Mouse (Mus musculus) inflammation-experienced regulatory T-cells (primary cell): ENCODE measurements around the gene Eif2ak3. TPM values are rescaled to one million over a fixed set of nuclear protein-coding genes. Genes with fewer than 3 reads are reported as not detected.

Experiments used
- polyA plus RNA-seq, 2 experiments: library from polyadenylated mRNA; unstranded; fragments of 100-300 nt; shearing (Covaris generic); gene quantifications; one replicate each; pipeline ENCODE4 v1.2.1; 2017

Eif2ak3 gene
- 1 to 10 TPM; 7.0 to 9.9 TPM for polyA plus RNA-seq

GRCm38 (mm10) chr6:70844002-70844804 lies at the start of gene Eif2ak3:
Gene Eif2ak3, plus strand, starts transcription at chr6:70844515.

GRCm38 (mm10) chr6:70918827-70919226 lies 74.5 kb downstream of the Eif2ak3 start, which contains the start of gene Tex37:
Gene Tex37, minus strand, starts transcription at chr6:70918927.

Other genes starting within 250 kb of the Eif2ak3 start
- gene Rpia, start 52.3 kb upstream of the Eif2ak3 start, polyA plus RNA-seq: 1 to 10 TPM; 4.7 to 6.9 TPM
- under 1 TPM in 1 of 2 experiments, not detected in 1; 0.94 TPM for gene Tex37, start 74.4 kb downstream of the Eif2ak3 start, polyA plus RNA-seq
- under 1 TPM in 1 of 2 experiments, not detected in 1; 0.59 TPM for gene Foxi3, start 112.0 kb downstream of the Eif2ak3 start, polyA plus RNA-seq